Mouse (Mus musculus) liver, embryonic 13.5 days (tissue): ENCODE results near the gene Kif5a. TPM values are rescaled to one million over a fixed set of nuclear protein-coding genes. Genes with fewer than 3 reads are reported as not detected.

Source experiments
- ATAC-seq: fragments of 200-750 bp; cut with Nextera tagmentation; 2 replicates; pipeline ENCODE4 v1.8.0; 2017; ENCODE audit warnings: low read depth, mild to moderate bottlenecking, moderate number of reproducible peaks, moderate library complexity
- DNase-seq: peaks from one replicate; pipeline ENCODE4 v3.0.0; 2022
- H3K27ac ChIP-seq: fragments of 300-500 bp; sonication (generic); 2 replicates; pipeline ENCODE4 v1.5.1; 2015; ENCODE audit warnings: moderate library complexity, mild to moderate bottlenecking, inconsistent platforms
- H3K27me3 ChIP-seq: fragments of 300-500 bp; sonication (generic); 2 replicates; pipeline ENCODE4 v1.6.1; 2015; ENCODE audit warnings: mild to moderate bottlenecking, inconsistent platforms
- H3K36me3 ChIP-seq: fragments of 300-500 bp; sonication (generic); 2 replicates; pipeline ENCODE4 v1.6.1; 2015; ENCODE audit warnings: mild to moderate bottlenecking, inconsistent platforms
- H3K4me1 ChIP-seq: fragments of 300-500 bp; sonication (generic); replicated peaks from 2 replicates; pipeline ENCODE4 v1.6.1; 2015; ENCODE audit warnings: inconsistent platforms
- H3K4me2 ChIP-seq: fragments of 300-500 bp; sonication (generic); 2 replicates; pipeline ENCODE4 v1.6.1; 2015; ENCODE audit warnings: inconsistent platforms, mild to moderate bottlenecking, moderate library complexity
- H3K4me3 ChIP-seq: fragments of 300-500 bp; sonication (generic); replicated peaks from 2 replicates; pipeline ENCODE4 v1.5.1; 2015; ENCODE audit warnings: mild to moderate bottlenecking, inconsistent platforms
- H3K9ac ChIP-seq: fragments of 300-500 bp; sonication (generic); 2 replicates; pipeline ENCODE4 v1.6.1; 2015; ENCODE audit warnings: mild to moderate bottlenecking, inconsistent platforms
- H3K9me3 ChIP-seq: fragments of 300-500 bp; sonication (generic); replicated peaks from 2 replicates; pipeline ENCODE4 v1.6.1; 2016; ENCODE audit warnings: inconsistent platforms
- WGBS: fragments of 180-500 bp; shearing (Covaris S2); methylation state at CpG from one replicate; pipeline ENCODE4 v1.1.7; 2015; ENCODE audit not compliant: insufficient replicate concordance; 5-methylcytosine and 5-hydroxymethylcytosine counted together
- polyA plus RNA-seq: library from polyadenylated mRNA; unstranded; fragments of >200 nt; fragmentation: Nextera tagmentation; extraction: Ambion mirVana; gene quantifications from 2 replicates; pipeline ENCODE4 v1.2.1, GENCODE M21; 2015

The Kif5a gene
- polyA plus RNA-seq, 1 experiment from 2014 or later = 0.14 TPM

DNA sequence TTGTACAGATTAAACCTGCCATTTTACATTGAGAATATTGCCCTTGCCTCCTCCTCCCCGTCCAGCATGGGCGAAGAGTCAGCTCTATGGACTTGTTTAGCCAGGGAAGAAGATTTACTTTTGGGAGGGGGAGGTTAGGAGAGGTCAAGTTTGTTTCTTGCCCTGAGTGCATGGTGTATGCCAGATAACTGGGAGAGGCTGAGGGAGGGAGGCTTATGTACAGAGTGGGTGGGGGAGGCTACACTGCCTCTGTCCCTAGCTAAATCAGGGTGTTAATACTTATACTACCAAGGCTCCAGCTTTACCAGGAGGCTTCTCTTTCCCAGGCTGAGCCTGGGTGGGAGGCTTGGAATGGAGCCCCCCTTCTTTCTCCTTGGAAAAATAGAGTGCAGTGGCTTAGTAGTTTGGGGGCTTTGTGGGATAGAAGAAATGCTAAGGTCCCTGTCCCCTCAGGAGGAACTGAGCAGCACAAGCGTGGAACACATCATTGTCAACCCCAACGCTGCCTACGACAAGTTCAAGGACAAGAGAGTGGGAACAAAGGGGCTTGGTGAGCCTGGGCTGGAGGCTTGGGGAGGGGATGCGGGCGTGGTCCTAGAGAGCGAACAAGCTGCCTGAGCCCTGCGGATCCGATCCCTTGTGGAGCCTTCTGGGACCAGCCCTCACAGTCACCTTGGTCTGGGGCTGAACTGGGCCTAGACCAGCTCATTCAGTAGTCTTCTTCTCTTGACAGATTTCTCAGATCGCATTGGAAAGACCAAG is 11.3 kb upstream of the Kif5a start:
- H3K9ac ChIP-seq = peak overlapping the region; percentile 33; the same call in 1 of the 2 replicates
- H3K4me1 ChIP-seq = peaks cover 28% of the 10 kb centered on the region
- no peaks in the 10 kb centered on the region for H3K27me3 ChIP-seq
- no peak overlapping the region for H3K4me2 ChIP-seq
- DNase-seq (no peak), ATAC-seq (peak; percentile 32; the same call in 1 of the 2 replicates)
- no peaks in the 10 kb centered on the region for H3K9me3 ChIP-seq
- peak overlapping the region; percentile 16; the same call in 1 of the 2 replicates for H3K27ac ChIP-seq
- peaks cover 94% of the 10 kb centered on the region for H3K36me3 ChIP-seq
- WGBS = 83% methylated on average over 11 of the region's 11 CpGs
- H3K4me3 ChIP-seq = no peak overlapping the region

DNA sequence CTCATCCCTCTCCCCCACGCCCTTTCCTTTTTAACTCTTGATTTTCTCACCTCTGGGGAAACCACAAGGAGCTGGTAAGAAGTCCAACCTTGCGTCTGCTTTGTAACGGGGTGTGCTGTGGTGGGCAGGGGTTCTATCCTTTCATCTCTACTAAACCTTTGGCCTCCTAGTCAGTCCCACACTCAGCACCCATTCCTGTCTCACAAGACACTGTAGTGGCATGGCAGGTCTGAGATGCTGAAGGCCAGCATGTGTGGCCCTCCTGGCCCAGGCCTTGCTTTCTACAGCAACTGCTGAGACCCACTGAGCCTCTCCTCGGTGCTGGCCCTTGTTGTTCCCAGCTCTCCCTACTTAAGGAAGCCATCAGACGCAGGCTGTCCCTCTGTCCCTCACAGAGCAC is 9.2 kb upstream of the Kif5a start:
- H3K27me3 ChIP-seq = no peaks in the 10 kb centered on the region
- DNase-seq = no peak
- no peaks in the 10 kb centered on the region for H3K9me3 ChIP-seq
- H3K4me3 ChIP-seq = no peak overlapping the region
- no peak overlapping the region for H3K4me2 ChIP-seq
- WGBS = 83% methylated on average over 5 of the region's 5 CpGs
- no peak overlapping the region for H3K27ac ChIP-seq
- H3K36me3 ChIP-seq = peaks cover 85% of the 10 kb centered on the region
- no peak overlapping the region; the same call in 1 of the 2 replicates for H3K9ac ChIP-seq
- ATAC-seq = no peak
- H3K4me1 ChIP-seq = peaks cover 49% of the 10 kb centered on the region

DNA sequence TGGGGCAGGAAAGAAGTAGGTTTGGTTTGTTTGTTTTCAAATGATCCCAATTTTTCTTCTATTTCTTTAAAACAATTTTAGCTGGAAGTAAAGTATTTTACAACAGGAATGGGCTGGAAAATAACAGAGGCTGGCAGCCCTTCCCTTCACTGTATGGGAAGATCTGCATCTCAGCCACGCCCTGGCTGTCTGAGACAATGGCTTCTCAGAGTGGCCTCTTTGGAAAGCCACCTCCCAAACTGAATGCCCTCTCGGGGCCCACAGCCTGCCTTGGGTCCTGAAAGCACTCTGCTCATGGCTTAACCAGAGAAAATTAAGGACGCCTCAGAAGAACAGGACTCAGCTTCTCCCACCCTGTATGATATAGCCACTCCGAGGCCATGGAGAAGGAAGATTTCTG is 6.7 kb upstream of the Kif5a start:
- peaks cover 2% of the 10 kb centered on the region; the same call in 1 of the 2 replicates for H3K27me3 ChIP-seq
- 0 out of 2 replicates have a peak overlapping the region, but pooled peaks have one; percentile 23 for H3K9ac ChIP-seq
- no peaks in the 10 kb centered on the region for H3K9me3 ChIP-seq
- peaks cover 59% of the 10 kb centered on the region for H3K4me1 ChIP-seq
- H3K36me3 ChIP-seq = peaks cover 61% of the 10 kb centered on the region
- peak overlapping the region; percentile 1; the same call in 1 of the 2 replicates for H3K27ac ChIP-seq
- ATAC-seq (no peak), DNase-seq (no peak)
- 52% methylated on average over 4 of the region's 4 CpGs for WGBS
- no peak overlapping the region for H3K4me3 ChIP-seq
- H3K4me2 ChIP-seq = peak overlapping the region; percentile 11; the same call in 1 of the 2 replicates

DNA sequence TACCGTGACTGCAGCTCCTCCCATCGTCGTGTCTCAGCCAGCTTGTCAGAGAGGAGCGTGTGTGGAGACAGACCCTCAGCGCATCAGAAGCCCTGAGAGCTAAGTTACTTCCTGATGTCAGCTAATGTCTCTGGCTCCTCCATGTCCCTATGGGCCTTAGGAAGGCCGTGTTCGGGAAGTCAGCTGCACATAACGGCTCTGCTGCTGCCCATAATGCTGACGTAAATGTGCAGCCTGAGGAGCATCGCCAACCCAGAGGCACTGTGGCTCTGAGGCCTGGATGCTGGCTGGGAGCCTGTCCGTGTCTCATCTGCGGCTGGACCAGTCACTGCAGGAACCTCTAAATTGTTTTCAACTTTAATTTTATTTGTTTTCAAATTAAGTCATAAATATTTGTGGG is 5.9 kb upstream of the Kif5a start:
- Histone ChIP-seq H3K9me3 (no peaks in the 10 kb centered on the region), H3K4me2 (no peak overlapping the region), H3K27ac (peak overlapping the region; percentile 20; the same call in 1 of the 2 replicates), H3K27me3 (peaks cover 9% of the 10 kb centered on the region), H3K4me3 (no peak overlapping the region), H3K4me1 (peaks cover 54% of the 10 kb centered on the region), H3K36me3 (peaks cover 52% of the 10 kb centered on the region), H3K9ac (peak overlapping the region; percentile 19; the same call in 1 of the 2 replicates)
- no peak for ATAC-seq
- no peak for DNase-seq
- WGBS = 85% methylated on average over 12 of the region's 12 CpGs

DNA sequence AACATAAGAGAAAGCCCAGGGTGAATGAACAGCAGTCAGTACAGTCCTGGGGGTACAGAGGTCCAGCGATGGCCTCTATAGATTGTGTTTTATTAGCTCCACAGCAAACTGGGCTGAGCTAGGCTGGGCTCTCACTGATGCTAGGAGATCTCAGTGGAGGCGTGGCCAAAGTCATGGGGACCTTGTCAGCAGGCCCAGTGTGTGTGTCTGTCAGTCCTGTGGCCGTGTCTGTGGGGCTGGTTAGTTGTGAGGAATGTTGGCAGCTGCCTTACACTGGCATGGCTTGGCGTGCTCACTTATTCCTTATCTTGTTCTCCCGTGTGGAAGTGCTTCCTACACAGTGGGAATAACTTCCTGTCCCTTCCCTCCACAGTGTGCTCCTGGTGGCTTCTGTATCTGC is 5.3 kb upstream of the Kif5a start:
- Histone ChIP-seq H3K4me2 (0 out of 2 replicates have a peak overlapping the region, but pooled peaks have one; percentile 12), H3K9ac (peak overlapping the region; percentile 19; the same call in 1 of the 2 replicates), H3K4me3 (no peak overlapping the region), H3K4me1 (peaks cover 48% of the 10 kb centered on the region), H3K9me3 (no peaks in the 10 kb centered on the region), H3K27me3 (peaks cover 14% of the 10 kb centered on the region), H3K36me3 (peaks cover 47% of the 10 kb centered on the region), H3K27ac (0 out of 2 replicates have a peak overlapping the region, but pooled peaks have one; percentile 4)
- WGBS = 59% methylated on average over 5 of the region's 5 CpGs
- DNase-seq = no peak
- ATAC-seq = no peak

DNA sequence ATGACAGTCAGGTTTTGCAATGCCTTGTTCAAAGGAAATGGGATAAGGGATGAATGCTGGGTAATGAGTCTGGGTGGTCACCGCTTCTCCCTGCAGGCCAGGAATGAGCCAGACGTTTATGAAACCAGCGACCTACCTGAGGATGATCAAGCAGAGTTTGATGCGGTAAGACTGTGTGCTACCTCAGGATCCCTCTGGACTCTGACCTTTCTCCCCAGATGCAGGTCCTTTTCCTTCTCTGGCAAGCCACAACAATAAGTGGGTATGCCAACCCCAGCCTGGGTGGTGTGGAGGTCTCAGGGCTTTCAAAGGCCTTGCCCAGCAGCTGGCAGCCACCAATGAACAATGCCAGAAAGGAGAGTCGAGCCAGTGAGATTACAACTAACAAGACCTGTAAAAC is 4.2 kb upstream of the Kif5a start:
- Histone ChIP-seq H3K4me3 (peak overlapping the region; percentile 98), H3K4me2 (peak overlapping the region; percentile 85), H3K9ac (peak overlapping the region; percentile 100), H3K36me3 (peaks cover 36% of the 10 kb centered on the region), H3K27ac (peak overlapping the region; percentile 96), H3K9me3 (no peaks in the 10 kb centered on the region), H3K27me3 (peaks cover 25% of the 10 kb centered on the region), H3K4me1 (peaks cover 51% of the 10 kb centered on the region)
- no peak for DNase-seq
- WGBS = 67% methylated on average over 5 of the region's 5 CpGs
- no peak for ATAC-seq

DNA sequence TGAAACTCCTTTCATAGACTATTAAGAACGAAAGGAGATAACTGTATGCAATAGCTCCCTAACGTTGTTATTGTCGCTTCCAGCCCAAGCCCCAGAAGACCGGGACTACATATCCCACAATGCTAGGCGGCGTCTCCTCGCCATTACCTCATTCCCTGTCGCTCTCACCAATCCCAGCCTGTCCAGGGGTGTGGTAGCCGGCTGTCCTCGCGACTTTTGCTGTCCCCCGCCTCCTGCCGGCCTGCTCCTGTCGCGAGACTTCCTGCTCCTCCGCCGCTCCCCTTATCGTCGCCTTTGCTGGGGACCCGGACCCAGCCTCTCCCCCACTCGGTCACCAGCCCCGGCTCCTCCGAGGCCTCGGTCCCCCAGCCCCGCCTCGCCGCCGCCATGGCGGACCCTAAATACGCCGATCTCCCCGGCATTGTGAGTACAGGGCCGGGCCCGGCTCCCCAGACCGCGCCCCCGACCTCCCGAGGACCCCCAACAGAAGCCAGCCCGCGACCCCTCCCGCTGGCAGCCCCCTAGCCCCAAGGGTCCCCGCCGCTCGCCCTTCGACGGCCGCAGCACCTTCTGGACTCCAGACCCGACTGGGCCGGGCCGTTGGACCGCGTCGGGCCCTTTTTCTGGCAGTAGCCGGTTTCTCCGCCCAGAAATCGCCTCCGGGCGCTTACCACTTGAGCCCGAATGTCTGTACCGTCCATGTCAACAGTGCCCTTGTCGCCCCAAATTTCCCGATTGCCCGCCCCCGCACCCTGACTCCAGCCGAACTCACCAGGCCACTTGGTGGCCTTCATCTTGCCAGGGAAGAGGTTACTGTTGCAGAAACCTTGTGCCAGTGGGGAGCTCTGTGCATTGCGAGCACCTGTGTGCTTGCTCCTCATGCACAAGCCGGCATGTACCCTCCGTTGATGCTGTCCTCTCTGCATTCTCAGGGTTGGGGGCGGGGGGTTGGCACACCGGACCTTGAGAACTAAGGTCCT is 3.3 kb upstream of the Kif5a start, which contains the start of gene Dctn2:
Gene Dctn2, plus strand, starts transcription at position 257 of the 980 bp plus-strand sequence.
- DNase-seq = peak; percentile 97
- Histone ChIP-seq H3K27ac (peak within 1 kb of the TSS; percentile 96), H3K9me3 (no peaks in the 10 kb centered on the region), H3K9ac (peak within 1 kb of the TSS; percentile 100), H3K4me1 (peaks cover 52% of the 10 kb centered on the region), H3K36me3 (peaks cover 27% of the 10 kb centered on the region), H3K4me2 (peak within 1 kb of the TSS; percentile 85), H3K27me3 (peaks cover 34% of the 10 kb centered on the region), H3K4me3 (peak within 1 kb of the TSS; percentile 98)
- under 1% methylated on average over 70 of the region's 70 CpGs for WGBS
- peak; percentile 97 for ATAC-seq

DNA sequence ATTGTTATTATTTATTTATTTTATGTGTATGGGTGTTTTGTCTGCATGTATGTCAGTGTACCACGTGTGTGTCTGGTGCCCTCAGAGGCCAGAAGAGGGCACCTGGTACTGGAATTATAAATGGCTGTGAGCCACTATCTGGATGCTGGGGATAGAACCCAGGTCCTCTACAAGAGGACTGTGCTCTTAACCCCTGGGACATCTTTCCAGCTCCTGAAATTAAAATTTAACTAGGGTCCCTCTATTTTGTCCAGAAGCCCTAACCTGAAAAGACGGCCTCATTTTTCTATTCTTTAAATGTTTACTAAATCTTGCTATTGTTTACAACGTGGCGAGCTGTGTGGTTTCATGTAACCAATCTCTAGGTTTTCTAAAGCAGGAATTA is 2.6 kb upstream of the Kif5a start:
- Histone ChIP-seq H3K9ac (no peak overlapping the region), H3K4me3 (peak overlapping the region; percentile 98), H3K36me3 (peaks cover 20% of the 10 kb centered on the region), H3K4me2 (peak overlapping the region; percentile 85), H3K27me3 (peaks cover 41% of the 10 kb centered on the region), H3K27ac (peak overlapping the region; percentile 35; the same call in 1 of the 2 replicates), H3K4me1 (peaks cover 52% of the 10 kb centered on the region), H3K9me3 (no peaks in the 10 kb centered on the region)
- 27% methylated on average over 4 of the region's 4 CpGs for WGBS
- ATAC-seq (peak; percentile 58), DNase-seq (no peak)

DNA sequence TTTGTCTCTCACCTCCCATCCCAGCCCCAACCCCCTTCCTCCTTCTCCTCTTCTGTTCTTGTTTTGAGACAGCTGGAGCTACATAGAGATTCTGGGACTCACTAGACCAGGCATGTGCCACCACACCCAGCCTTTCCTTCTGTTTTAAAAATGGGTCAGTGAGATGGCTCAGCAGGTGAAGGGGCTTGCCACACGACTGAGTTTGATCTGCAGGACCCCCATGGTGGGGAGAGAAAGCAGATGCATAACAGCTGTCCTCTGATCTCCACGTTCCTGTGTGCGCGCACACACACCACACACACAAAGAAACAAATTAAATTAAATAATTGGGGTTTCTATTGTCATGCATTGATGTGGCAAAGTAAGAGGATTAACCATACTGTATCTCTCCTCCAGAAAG is 1.8 kb upstream of the Kif5a start:
- ATAC-seq (no peak), DNase-seq (no peak)
- Histone ChIP-seq H3K9ac (no peak overlapping the region), H3K27me3 (peaks cover 46% of the 10 kb centered on the region), H3K4me2 (no peak overlapping the region), H3K4me1 (peaks cover 45% of the 10 kb centered on the region), H3K9me3 (no peaks in the 10 kb centered on the region), H3K27ac (no peak overlapping the region), H3K36me3 (peaks cover 13% of the 10 kb centered on the region), H3K4me3 (no peak overlapping the region)
- WGBS = 75% methylated on average over 4 of the region's 4 CpGs

DNA sequence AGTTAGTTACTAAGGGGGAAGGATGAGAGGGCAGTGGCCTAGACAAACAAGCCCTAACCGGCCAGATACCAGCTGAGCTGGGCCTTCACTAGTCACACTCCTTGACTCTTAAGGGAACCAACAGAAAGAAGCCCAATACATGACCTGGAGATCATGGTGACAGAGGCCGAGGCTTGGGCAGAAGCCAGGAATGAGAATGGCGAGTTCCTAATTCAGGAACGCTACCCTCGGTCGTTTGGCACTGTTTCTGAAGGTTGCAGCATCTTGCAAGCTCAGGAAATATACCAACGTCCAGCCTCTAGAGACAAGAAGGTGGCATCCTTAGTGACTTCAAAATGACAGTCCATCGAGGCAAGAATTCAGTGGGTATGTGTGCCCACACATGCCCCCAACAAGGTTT is 1.2 kb upstream of the Kif5a start:
- H3K4me2 ChIP-seq = no peak overlapping the region
- H3K27ac ChIP-seq = no peak overlapping the region
- peaks cover 52% of the 10 kb centered on the region for H3K27me3 ChIP-seq
- H3K36me3 ChIP-seq = peaks cover 11% of the 10 kb centered on the region
- peaks cover 39% of the 10 kb centered on the region for H3K4me1 ChIP-seq
- no peak overlapping the region for H3K9ac ChIP-seq
- 72% methylated on average over 8 of the region's 8 CpGs for WGBS
- no peak overlapping the region for H3K4me3 ChIP-seq
- H3K9me3 ChIP-seq = no peaks in the 10 kb centered on the region
- ATAC-seq (no peak), DNase-seq (no peak)

DNA sequence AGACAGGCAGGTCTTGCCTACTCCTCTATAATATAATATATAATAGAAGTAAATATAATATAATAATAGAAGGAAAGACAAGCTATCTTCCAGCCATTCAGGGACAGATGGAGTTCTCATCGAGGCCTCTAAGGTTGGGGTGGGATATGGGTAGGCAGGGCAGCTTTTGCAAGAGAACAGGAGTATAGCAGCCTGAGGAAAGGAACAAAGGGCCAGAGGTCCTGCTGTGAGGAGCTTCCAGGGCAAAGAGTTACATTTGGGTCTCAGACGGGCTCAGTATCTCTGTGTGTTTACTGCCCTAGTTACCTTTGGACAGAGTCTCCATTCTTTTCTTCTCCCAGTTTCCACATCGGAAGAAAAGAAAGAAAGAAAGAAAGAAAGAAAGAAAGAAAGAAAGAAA is 483 bp upstream of the Kif5a start:
- ATAC-seq (no peak), DNase-seq (no peak)
- Histone ChIP-seq H3K9me3 (no peaks in the 10 kb centered on the region), H3K27ac (no peak overlapping the region), H3K36me3 (peaks cover 5% of the 10 kb centered on the region), H3K27me3 (peaks cover 57% of the 10 kb centered on the region), H3K4me3 (no peak overlapping the region), H3K4me1 (peaks cover 32% of the 10 kb centered on the region), H3K4me2 (peak overlapping the region; percentile 74; the same call in 1 of the 2 replicates), H3K9ac (no peak overlapping the region)
- WGBS = 69% methylated on average over 3 of the region's 3 CpGs
